Mouse (Mus musculus) right cerebral cortex, postnatal 10 days (tissue): ENCODE measurements around the gene Zfhx3.

Source experiments
- DNase-seq, 2 experiments: peaks; one replicate each; pipeline ENCODE4 v3.0.0; 2021; ENCODE audit warnings: low spot score in 2 of 2

Gene Zfhx3

DNA sequence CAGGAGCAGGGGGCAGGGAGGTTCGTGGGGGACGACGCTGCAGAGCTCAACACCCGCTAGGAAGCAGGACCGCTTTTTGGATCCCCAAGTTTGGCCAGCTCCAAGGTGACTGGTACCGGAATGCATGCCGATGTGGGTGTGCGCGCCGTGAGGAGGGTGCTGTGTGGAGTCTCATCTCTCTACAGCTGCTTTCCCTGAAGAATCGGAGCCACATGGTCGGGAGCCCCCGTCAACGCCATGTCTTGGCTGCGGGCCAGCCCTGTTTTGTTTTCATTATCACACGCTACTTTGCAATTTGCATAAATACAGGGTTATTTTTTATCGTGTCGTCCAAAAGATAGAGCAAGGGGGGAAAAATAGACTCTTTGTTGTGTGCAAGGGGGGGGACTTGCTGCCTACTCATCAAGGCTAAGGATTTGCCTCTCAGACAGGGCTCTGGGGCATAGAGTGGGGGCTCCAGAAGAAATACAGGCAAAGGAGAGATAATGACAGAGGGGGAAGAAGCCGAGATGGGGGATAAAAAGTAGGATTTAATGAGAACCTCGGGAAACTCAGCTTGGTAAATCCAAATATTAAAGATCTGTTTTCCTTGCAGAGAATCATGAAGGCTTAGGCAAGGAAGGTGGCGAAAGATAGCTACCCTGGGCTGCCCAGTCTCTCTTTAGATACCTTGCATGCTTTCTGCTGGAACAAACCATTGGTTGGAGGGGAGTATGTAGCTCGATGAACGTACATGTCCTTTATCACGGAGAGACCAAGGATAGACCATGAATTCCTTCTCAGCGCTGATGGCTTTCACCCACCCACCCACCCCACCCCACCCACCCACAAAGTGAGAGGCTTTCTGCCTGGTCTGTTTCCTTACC lies 595.5 kb downstream of the Zfhx3 start:
- DNase-seq = peak; percentile 73 to 80

DNA sequence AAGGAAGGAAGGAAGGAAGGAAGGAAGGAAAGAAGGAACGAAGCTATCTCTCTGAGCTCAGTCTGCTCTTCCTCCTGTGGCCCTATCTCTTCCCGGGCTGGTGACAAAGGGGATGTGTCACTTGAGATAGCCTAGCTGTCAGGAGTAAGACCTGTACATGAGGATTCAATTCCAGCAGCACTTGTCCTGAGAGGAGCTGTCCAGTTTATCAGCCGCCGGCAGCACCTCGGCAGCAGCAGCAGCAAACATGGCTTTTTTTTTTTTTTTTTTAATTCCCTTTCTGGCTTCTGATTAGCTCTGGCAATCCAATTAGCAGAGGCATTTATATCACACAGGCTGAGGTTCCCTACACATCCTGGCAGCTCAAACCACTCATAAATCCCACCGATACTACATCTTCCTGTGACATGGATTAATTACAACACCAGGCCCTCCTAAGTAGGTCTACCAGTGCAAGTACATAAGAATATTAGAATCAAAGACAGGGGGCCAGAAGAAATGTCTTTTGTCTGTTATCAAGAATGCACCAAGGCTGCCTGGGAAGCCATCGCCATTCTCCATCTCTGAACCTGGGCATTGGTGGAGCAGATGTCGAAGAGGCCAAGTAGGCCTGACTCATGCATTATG lies 596.6 kb downstream of the Zfhx3 start:
- DNase-seq = no peak

DNA sequence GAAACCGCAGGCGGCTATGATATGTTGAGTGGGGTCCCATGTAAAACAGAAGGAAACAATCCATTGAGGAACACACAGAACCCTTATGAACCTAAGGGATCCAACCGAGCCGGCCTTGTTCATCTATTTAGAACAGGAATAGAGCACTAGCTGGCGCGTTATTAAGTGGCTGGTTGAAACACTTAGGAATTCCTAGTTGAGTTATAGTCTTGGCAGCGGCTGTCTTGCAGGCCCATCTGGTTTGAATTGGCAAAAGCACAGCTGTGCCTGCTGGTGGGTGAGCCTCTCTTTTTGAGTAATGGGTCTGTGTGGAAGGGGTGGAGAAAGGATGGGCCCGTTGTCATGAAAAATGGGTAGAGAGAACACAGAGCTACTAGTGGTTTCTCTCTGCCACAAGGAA lies 610.1 kb downstream of the Zfhx3 start:
- peak; percentile 39 to 42 for DNase-seq

DNA sequence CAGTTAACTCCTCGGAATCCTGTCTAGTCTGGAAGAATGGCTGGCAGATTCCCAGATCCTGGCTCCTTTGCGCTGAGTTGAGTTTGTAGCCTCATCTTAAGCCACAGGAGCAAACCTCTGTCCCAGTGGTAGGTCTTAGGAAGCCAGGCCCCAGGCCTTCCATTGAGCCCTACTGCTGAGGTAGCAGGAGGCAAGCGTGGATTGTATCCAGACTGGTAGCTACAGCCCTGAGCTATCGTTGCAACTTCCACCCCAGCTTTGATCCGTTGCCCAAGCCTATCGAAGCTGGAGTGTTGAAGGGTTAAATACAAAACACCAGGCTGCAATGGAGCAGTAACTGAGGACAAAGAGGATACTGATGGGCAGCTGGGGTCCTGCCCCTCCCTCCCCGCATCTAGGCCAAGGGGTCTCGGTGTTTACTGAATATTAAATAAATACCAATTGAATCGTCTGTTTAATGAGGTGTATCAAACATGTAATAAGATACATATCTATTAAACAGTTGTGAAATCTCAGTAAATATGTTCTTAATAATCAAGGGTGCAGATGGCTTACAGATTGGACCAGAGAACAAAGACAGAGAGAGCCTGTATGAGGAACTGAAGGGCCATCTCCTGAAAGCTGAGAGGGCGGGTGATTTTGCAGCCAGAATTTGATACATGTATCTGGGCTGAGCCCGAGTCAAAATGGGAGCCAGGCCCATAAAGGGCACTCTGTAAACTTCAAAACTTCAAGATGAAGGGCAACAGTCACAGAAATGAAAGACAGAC lies 611.5 kb downstream of the Zfhx3 start:
- no peak for DNase-seq

- no peak for DNase-seq
These were observed 612.3 kb downstream of the Zfhx3 start for GRCm38 (mm10) chr8:108554578-108555245.

- DNase-seq = no peak
These were observed 621.0 kb downstream of the Zfhx3 start for GRCm38 (mm10) chr8:108563420-108563819.

- no peak for DNase-seq
These were observed 621.6 kb downstream of the Zfhx3 start for GRCm38 (mm10) chr8:108563934-108564564.

- DNase-seq = peak; percentile 46 to 52
These were observed 623.6 kb downstream of the Zfhx3 start for GRCm38 (mm10) chr8:108566035-108566434.

DNA sequence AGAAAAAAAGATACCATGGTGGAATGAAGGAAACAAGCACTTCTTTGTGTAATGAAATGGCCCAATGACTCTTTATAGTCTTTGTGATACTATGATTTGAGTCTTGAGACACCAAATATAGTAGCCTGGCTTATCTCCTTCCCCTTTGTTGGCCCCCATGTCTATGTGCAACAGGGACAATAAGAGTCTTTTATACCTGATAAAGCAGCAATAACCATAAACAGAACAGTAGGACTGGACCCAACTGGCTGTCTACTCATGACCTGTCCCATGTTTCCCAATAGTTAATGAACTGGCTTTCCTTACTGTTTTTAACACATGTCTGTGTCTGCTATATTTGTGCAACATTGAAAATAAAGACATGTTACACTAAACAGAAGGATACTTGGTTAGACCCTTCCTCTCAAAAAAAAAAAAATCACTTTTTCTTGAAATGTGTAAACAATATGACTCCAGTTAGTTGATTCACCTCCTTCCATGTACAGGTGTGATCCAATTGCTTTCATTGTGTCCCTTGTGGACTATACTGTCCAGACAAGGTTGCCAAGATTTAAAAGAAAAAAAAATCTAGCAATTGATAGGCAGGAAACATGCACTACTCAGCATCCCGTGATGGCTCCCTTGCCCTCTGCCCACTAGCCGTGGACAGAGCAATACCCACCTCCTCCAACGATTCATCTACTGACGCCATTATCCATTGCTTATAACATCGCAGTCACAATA lies 631.0 kb downstream of the Zfhx3 start:
- no peak for DNase-seq

- no peak for DNase-seq
These were observed 631.7 kb downstream of the Zfhx3 start for GRCm38 (mm10) chr8:108574101-108574500.

- no peak for DNase-seq
These were observed 635.1 kb downstream of the Zfhx3 start for GRCm38 (mm10) chr8:108577571-108577970.

DNA sequence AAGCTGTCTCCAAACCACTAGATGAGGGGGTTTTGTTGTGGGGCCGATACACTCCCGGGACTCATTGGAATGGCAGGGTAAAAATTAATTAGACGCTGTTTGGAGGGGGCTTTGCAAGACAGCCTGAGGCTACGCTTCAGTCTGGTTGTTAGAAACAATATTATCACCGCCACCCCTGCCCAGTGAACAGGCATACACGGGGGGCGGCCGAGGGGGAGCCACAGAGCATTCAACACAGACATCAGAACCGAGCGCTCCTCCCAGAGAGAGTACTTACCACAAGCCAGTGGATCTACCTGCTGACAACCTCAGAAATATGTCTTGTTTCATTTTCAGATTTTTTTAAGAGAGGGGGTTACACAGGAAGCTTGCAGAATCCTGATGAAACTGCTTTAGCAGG lies 635.9 kb downstream of the Zfhx3 start:
- DNase-seq = no peak

DNA sequence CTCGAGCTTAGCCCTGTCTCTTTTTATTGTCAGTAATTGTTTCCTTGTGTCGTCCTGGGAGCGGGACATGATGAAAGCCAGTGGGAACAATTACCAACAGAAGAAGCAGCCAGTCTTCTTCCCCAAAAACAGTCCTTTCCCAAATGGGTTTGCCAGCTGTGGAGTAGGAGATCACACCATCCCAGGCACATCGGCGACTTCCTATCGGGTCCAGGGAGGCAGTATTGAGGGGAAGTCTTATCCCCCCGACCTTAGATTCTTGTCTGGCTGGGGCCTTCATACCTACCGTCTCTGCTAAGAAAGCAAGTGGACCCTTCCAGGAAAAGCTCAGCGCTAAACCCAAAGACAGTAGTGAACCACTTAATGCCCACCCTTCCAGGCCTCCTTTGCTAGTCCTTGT lies 637.4 kb downstream of the Zfhx3 start:
- no peak for DNase-seq

DNA sequence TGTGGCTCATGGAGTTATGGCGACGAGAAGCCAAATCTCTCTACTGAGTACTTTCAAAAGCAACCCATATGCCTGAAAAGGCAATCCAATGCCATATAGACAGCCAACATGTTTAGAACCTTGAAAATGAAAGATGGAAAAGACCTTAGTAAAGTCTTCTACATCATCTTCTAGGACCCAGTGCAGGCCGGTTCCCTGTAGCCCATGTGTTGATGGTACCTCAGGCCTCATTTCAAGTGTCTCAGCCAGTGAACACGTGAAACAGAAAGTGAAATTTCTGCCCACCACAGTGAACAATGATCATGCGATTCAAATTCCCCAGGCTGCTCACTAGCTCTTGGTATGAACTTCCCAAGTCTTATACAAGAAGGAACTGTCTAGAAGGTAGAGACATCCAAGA lies 637.9 kb downstream of the Zfhx3 start:
- no peak for DNase-seq

DNA sequence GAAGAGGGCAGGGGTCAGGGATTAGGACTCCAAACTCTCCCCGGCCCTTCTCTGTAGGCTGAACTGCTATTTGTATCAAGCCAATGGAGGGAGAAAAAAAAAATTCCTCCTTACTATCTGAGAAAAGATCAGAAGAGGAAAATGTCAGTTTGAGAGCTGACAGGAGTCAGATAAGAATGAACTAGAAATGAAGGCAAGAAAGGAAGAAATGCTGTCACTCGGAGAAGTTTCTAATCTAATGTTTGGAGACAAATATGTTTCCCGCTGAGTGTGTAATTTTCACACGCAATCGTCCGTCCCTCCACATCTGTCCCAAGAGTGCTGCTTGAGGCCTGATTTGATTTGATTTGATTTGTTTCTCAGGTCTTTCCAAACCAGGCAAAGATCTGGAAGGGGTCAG lies 639.1 kb downstream of the Zfhx3 start:
- no peak for DNase-seq

DNA sequence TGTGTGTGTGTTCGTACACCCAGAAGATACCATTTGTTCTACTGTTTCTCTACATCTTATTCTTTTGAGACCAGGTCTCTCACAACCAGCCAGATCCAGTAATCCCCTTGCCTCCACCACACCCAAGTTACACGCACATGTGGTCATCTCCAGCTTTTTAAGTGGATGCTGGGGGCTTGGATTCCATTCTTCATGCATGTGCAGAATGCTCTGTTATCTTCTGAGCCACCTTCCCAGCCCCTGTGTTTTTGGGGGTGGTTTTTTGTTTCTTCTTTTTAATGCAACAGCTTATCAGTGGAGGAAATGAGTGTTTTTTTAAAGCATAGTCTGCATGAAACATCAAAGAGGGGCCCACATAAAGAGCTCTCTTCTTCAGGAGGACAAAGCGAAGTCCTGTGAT lies 639.8 kb downstream of the Zfhx3 start:
- no peak for DNase-seq

GRCm38 (mm10) chr8:108583261-108583660 lies 640.8 kb downstream of the Zfhx3 start:
- no peak for DNase-seq

DNA sequence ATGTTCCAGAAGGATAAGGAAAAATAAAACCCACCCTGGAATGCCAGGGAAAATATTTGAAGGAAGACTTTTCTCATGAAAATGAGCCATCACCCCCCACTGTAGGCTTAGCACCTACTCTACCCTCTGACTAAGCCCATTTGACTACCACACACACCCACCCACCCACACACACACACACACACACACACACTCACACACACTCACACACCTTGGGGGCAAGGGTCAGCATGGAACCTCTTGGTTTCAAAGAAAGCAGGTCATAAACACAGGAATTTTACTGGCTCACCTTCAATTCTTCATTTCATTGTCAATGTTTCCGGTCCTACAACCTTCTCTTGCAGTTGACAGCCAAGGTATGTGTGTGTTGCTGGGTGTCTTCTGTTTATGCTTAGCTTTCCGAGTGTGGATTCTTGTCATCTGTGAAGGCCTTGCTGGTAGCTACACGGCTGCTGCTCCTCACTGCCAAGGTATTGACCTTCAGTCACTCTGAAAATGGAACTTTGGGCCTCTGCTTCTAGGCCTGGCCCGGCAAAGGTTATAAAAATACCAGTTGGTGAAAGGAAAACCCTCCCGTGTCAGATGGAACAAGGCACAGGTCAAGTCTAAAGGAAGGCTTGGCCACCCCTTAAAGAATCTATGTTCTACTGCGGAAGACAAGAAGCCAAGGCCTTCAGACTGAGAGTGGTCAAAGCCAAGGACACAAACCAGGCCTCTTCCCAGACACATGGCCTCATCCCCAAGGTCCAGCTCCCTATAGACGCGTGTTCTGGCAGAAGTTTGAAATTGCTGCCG lies 641.6 kb downstream of the Zfhx3 start:
- DNase-seq = no peak

DNA sequence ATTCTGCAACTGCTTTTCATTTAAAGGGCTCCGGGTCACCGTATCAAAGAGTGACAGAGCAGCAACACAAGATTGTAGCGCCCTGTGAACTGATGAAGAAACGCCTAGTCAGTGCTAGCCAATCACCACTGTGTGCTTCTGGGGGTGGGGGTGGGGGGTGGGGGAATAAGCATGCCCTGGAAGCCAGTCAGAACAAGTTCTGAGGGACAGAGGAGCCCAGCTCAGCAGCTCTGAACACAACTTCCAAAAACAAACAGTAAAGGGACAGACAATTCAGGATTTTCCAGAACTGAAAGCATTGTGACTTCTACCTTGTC lies 642.2 kb downstream of the Zfhx3 start:
- DNase-seq = no peak

DNA sequence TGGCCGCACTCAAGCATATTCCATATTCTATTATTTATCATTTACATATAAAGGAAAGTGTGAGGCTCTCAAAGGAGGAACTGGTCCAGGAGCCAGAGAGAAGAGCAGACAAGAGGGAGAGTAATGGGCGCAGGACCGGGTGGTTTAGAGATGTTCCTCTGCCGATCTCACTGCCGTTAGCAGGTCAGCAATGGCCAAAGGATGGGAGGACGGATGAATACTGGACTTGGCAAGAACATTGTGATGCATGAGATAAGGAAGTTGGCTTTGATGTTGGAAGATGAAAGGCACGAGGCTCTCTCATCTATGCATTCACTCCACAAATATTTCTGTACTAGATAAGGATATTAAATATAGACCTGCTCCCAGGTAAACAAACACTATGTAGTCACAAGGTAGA lies 648.6 kb downstream of the Zfhx3 start:
- DNase-seq = no peak
